Mouse (Mus musculus) CD4-positive, CD25-positive, alpha-beta regulatory T cell, adult 9 weeks (primary cell): ENCODE data around the gene Tnpo3. TPM values are rescaled to one million over a fixed set of nuclear protein-coding genes. Genes with fewer than 3 reads are reported as not detected.

Experiments used
- polyA plus RNA-seq: library from polyadenylated mRNA; unstranded; fragments of 100-300 nt; shearing (Covaris generic); gene quantifications from one replicate; pipeline ENCODE4 v1.2.1, GENCODE M21; 2017

Tnpo3 gene
- polyA plus RNA-seq = 129 TPM

GRCm38 (mm10) chr6:29609111-29610019 lies at the start of gene Tnpo3:
Gene Tnpo3, minus strand, starts transcription at chr6:29609887.

GRCm38 (mm10) chr6:29526281-29527251 lies 83.1 kb downstream of the Tnpo3 start, which contains the start of gene Irf5:
Gene Irf5, plus strand, starts transcription at chr6:29526625.

GRCm38 (mm10) chr6:29507447-29508309 lies 102.0 kb downstream of the Tnpo3 start, which contains the start of gene Kcp:
Gene Kcp, minus strand, starts transcription at chr6:29507952.

Other genes starting within 250 kb of the Tnpo3 start
- gene Opn1sw, start 221.4 kb downstream of the Tnpo3 start, polyA plus RNA-seq = 0.27 TPM
- 0.07 TPM for gene Ccdc136, start 213.6 kb downstream of the Tnpo3 start, polyA plus RNA-seq
- gene Flnc, start 176.6 kb downstream of the Tnpo3 start, polyA plus RNA-seq = not detected
- 405 TPM for gene Atp6v1f, start 142.2 kb downstream of the Tnpo3 start, polyA plus RNA-seq
- not detected for gene Atp6v1fnb, start 138.4 kb downstream of the Tnpo3 start, polyA plus RNA-seq
- gene Kcp, start 101.9 kb downstream of the Tnpo3 start, polyA plus RNA-seq = not detected
- 30.8 TPM for gene Irf5, start 83.3 kb downstream of the Tnpo3 start, polyA plus RNA-seq
- 0.10 TPM for gene Tspan33, start 84.3 kb upstream of the Tnpo3 start, polyA plus RNA-seq
- gene Smo, start 125.6 kb upstream of the Tnpo3 start, polyA plus RNA-seq = 0.07 TPM
- gene Ahcyl2, start 158.1 kb upstream of the Tnpo3 start, polyA plus RNA-seq = 119 TPM